Mouse (Mus musculus) G1E (cell line): ENCODE data around the gene Ext2.

Experiments used
- CTCF ChIP-seq: IDR thresholded peaks from 2 replicates; pipeline ENCODE4 v1.5.1; 2012; ENCODE audit warnings: low read depth, low read length, inconsistent platforms, mixed read lengths
- GATA1 ChIP-seq: IDR thresholded peaks from 2 replicates; pipeline ENCODE4 v1.6.1; 2012; ENCODE audit warnings: borderline replicate concordance, low read length, inconsistent platforms, mixed read lengths
- GATA2 ChIP-seq: IDR thresholded peaks from 2 replicates; pipeline ENCODE4 v1.6.1; 2012; ENCODE audit warnings: low read depth, low read length, inconsistent platforms, borderline replicate concordance
- POLR2AphosphoS5 ChIP-seq: IDR thresholded peaks from 2 replicates; pipeline ENCODE4 v1.6.1; 2012; ENCODE audit warnings: low read depth, low read length, inconsistent platforms; ENCODE audit not compliant: insufficient replicate concordance
- TAL1 ChIP-seq: conservative IDR thresholded peaks from 2 replicates; pipeline ENCODE4 v1.6.1; 2012; ENCODE audit warnings: low read depth, low read length, inconsistent platforms, mixed read lengths

GRCm38 (mm10) chr2:93838931-93839330, 16.6 kb upstream of the Ext2 start:
- TF ChIP-seq TAL1 (no peak), CTCF (no peak), POLR2AphosphoS5 (no peak), GATA1 (no peak), GATA2 (no peak)
